Mouse (Mus musculus): ENCODE data around the gene Olfr155.

Gene Olfr155

DNA sequence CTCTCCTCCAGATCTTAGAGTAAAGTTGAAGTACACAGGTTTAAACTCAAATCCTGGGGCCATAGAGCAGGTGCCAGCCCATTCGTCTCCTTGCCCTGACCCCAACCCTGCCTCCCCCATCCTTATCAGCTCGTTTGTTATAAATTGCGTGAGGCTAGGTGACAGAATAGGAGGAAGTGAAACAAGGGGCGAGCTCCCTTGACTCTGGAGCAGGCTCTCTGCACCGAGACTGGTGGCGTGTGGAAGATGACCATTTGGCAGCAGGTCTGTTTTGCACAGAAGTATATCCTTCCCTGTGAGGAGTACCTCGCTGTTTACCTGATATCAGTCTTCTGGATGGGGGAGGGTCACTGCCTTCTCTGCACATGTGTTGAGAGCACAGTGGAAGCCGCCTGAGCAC is 47.8 kb downstream of the Olfr155 start:
- DNase-seq: no peak

DNA sequence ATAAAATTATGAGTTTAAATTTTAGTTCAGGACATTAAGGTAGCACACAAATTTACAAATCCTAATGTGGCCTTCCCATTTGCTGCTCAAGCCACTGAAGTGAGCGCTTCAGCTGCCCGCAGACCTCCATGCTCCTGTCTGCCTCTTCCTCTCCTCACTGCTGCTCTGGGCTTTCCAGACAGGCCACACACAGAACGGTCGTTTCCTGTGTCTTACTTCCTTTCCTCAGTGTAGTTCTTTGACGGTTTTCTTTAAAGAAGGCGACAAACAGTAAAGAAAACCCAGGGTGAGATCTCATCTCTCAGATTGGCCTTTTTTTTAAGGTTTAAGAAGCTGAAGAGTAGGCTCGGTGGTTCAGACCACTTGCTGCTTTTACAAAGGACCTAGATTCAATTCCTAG is 52.3 kb downstream of the Olfr155 start:
- no peak for DNase-seq

DNA sequence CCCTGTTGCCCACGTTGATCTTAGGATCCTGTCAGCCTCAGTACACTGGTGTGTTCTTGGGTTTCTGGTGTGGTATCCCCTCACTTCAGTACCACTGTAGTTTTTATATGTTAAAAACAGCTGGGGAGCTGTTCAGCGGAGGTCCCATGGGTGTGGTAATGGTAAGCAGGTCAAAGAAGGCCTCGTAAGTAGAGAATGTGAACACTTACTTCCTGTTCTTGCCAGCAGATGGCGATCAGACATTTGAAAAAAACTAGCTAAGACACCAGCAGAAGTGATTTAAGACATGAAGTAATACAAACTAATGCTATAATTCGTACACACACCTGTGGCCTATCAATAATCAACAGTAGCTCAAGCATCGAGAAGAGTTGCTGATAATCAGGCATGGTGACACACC is 55.1 kb downstream of the Olfr155 start:
- peak; percentile 87 for DNase-seq

Data from lung, postnatal 36 days (tissue).